Mouse (Mus musculus): ENCODE data around the gene Map3k3.
A peak's percentile ranks its signal among the peaks of the same experiment; 100 is the strongest.

The Map3k3 gene

GRCm38 (mm10) chr11:106083708-106084701 lies at the start of gene Map3k3:
Gene Map3k3, plus strand, starts transcription at chr11:106084613.
- DNase-seq, result peak; percentile 99

GRCm38 (mm10) chr11:106034986-106035385 lies 49.4 kb upstream of the Map3k3 start:
- no peak for DNase-seq

GRCm38 (mm10) chr11:106036548-106037417 lies 47.6 kb upstream of the Map3k3 start, which contains the start of gene Dcaf7:
Gene Dcaf7, plus strand, starts transcription at chr11:106036872.
- peak; percentile 97 to 100 for DNase-seq

- DNase-seq, result peak in 1 of 2 experiments; percentile 54
These were observed 47.0 kb upstream of the Map3k3 start for GRCm38 (mm10) chr11:106037418-106037751.

GRCm38 (mm10) chr11:106044349-106044748 lies 40.1 kb upstream of the Map3k3 start:
- no peak for DNase-seq

- no peak for DNase-seq
These were observed 39.2 kb upstream of the Map3k3 start for GRCm38 (mm10) chr11:106045256-106045655.

- DNase-seq, result no peak
These were observed 38.6 kb upstream of the Map3k3 start for GRCm38 (mm10) chr11:106045780-106046179.

- no peak for DNase-seq
These were observed 37.8 kb upstream of the Map3k3 start for GRCm38 (mm10) chr11:106046584-106046983.

GRCm38 (mm10) chr11:106053921-106054320 lies 30.5 kb upstream of the Map3k3 start:
- no peak for DNase-seq

GRCm38 (mm10) chr11:106054600-106054999 lies 29.8 kb upstream of the Map3k3 start:
- DNase-seq, result no peak

GRCm38 (mm10) chr11:106055341-106055740 lies 29.1 kb upstream of the Map3k3 start:
- DNase-seq, result no peak

GRCm38 (mm10) chr11:106056819-106057491 lies 27.5 kb upstream of the Map3k3 start:
- DNase-seq, result peak; percentile 48 to 68

GRCm38 (mm10) chr11:106058020-106058419 lies 26.4 kb upstream of the Map3k3 start:
- no peak for DNase-seq

- DNase-seq, result no peak
These were observed 23.9 kb upstream of the Map3k3 start for GRCm38 (mm10) chr11:106060549-106060948.

GRCm38 (mm10) chr11:106061311-106061710 lies 23.1 kb upstream of the Map3k3 start:
- DNase-seq, result no peak

- no peak for DNase-seq
These were observed 20.7 kb upstream of the Map3k3 start for GRCm38 (mm10) chr11:106063756-106064155.

- no peak for DNase-seq
These were observed 19.1 kb upstream of the Map3k3 start for GRCm38 (mm10) chr11:106065073-106065922.

GRCm38 (mm10) chr11:106065923-106066571 lies 18.4 kb upstream of the Map3k3 start, which contains the start of gene Taco1:
Gene Taco1, plus strand, starts transcription at chr11:106066061.
- peak; percentile 87 to 89 for DNase-seq

GRCm38 (mm10) chr11:106066616-106067015 lies 17.8 kb upstream of the Map3k3 start:
- peak; percentile 11 to 38 for DNase-seq

GRCm38 (mm10) chr11:106073774-106074173 lies 10.6 kb upstream of the Map3k3 start:
- DNase-seq, result no peak

GRCm38 (mm10) chr11:106076321-106076720 lies 8.1 kb upstream of the Map3k3 start:
- DNase-seq, result peak; percentile 70 to 75
